Mouse (Mus musculus) neural tube, embryonic 15.5 days (tissue): Measurements from ENCODE around the gene Glb1l. TPM values are rescaled to one million over a fixed set of nuclear protein-coding genes. Genes with fewer than 3 reads are reported as not detected.

Experiments used
- ATAC-seq: fragments of 200-750 bp; cut with Nextera tagmentation; 2 replicates; pipeline ENCODE4 v1.8.0; 2017; ENCODE audit warnings: mild to moderate bottlenecking, moderate TSS enrichment, moderate library complexity; ENCODE audit not compliant: low FRiP score
- H3K27ac ChIP-seq: fragments of 300-500 bp; sonication (generic); replicated peaks from 2 replicates; pipeline ENCODE4 v1.5.1; 2015; ENCODE audit warnings: mild to moderate bottlenecking, inconsistent platforms
- H3K27me3 ChIP-seq: fragments of 300-500 bp; sonication (generic); replicated peaks from 2 replicates; pipeline ENCODE4 v1.6.1; 2015; ENCODE audit warnings: inconsistent platforms
- H3K36me3 ChIP-seq: fragments of 300-500 bp; sonication (generic); 2 replicates; pipeline ENCODE4 v1.6.1; 2015; ENCODE audit warnings: inconsistent platforms
- H3K4me1 ChIP-seq: fragments of 300-500 bp; sonication (generic); 2 replicates; pipeline ENCODE4 v1.6.1; 2015; ENCODE audit warnings: inconsistent platforms
- H3K4me2 ChIP-seq: fragments of 300-500 bp; sonication (generic); 2 replicates; pipeline ENCODE4 v1.6.1; 2015; ENCODE audit warnings: inconsistent platforms, mild to moderate bottlenecking, moderate library complexity
- H3K4me3 ChIP-seq: fragments of 300-500 bp; sonication (generic); replicated peaks from 2 replicates; pipeline ENCODE4 v1.5.1; 2015; ENCODE audit warnings: mild to moderate bottlenecking, inconsistent platforms
- H3K9ac ChIP-seq: fragments of 300-500 bp; sonication (generic); replicated peaks from 2 replicates; pipeline ENCODE4 v1.6.1; 2015; ENCODE audit warnings: mild to moderate bottlenecking, inconsistent platforms
- H3K9me3 ChIP-seq: fragments of 300-500 bp; sonication (generic); replicated peaks from 2 replicates; pipeline ENCODE4 v1.6.1; 2016; ENCODE audit warnings: inconsistent platforms
- WGBS: fragments of 180-500 bp; shearing (Covaris S2); methylation state at CpG from one replicate; pipeline ENCODE4 v1.1.7; 2015; ENCODE audit warnings: mixed read lengths; 5-methylcytosine and 5-hydroxymethylcytosine counted together
- polyA plus RNA-seq: library from polyadenylated mRNA; unstranded; fragments of >200 nt; fragmentation: Nextera tagmentation; extraction: Ambion mirVana; gene quantifications from 2 replicates; pipeline ENCODE4 v1.2.1, GENCODE M21; 2015

The Glb1l gene
- polyA plus RNA-seq, result 16.2 and 17.5 TPM in 2 replicates

GRCm38 (mm10) chr1:75210136-75211087, at the start of gene Glb1l, which contains the start of gene Stk16:
TSS of gene Glb1l (minus strand) at chr1:75210813.
TSS of gene Stk16 (plus strand) at chr1:75210838.
- H3K27me3 ChIP-seq, result 0 out of 2 replicates have a peak, but pooled peaks cover 2% of the 10 kb centered on the region
- ATAC-seq, result peak; percentile 94
- peaks cover 49% of the 10 kb centered on the region for H3K4me1 ChIP-seq
- 6% methylated on average over 42 of the region's 42 CpGs for WGBS
- peak within 1 kb of the TSS; percentile 33; the same call in 1 of the 2 replicates for H3K27ac ChIP-seq
- H3K9ac ChIP-seq, result peak within 1 kb of the TSS; percentile 86
- no peaks in the 10 kb centered on the region for H3K9me3 ChIP-seq
- H3K36me3 ChIP-seq, result peaks cover 23% of the 10 kb centered on the region
- H3K4me2 ChIP-seq, result peak within 1 kb of the TSS; percentile 93
- peak within 1 kb of the TSS; percentile 84 for H3K4me3 ChIP-seq

- no peak for ATAC-seq
Measured at GRCm38 (mm10) chr1:75255516-75256046, 45.0 kb upstream of the Glb1l start.

GRCm38 (mm10) chr1:75254625-75255013, 44.0 kb upstream of the Glb1l start:
- Histone ChIP-seq H3K4me3 (no peak overlapping the region), H3K27me3 (0 out of 2 replicates have a peak, but pooled peaks cover 7% of the 10 kb centered on the region), H3K4me1 (peaks cover 7% of the 10 kb centered on the region), H3K36me3 (peaks cover 10% of the 10 kb centered on the region; the same call in 1 of the 2 replicates), H3K27ac (no peak overlapping the region), H3K4me2 (no peak overlapping the region), H3K9ac (no peak overlapping the region), H3K9me3 (no peaks in the 10 kb centered on the region)
- WGBS, result 48% methylated on average over 8 of the region's 8 CpGs
- no peak for ATAC-seq

More at GRCm38 (mm10) chr1:75255516-75256046, 45.0 kb upstream of the Glb1l start:
- peaks cover 10% of the 10 kb centered on the region; the same call in 1 of the 2 replicates for H3K36me3 ChIP-seq
- H3K4me1 ChIP-seq, result peaks cover 7% of the 10 kb centered on the region
- no peak overlapping the region for H3K4me3 ChIP-seq
- H3K9ac ChIP-seq, result no peak overlapping the region
- no peaks in the 10 kb centered on the region for H3K9me3 ChIP-seq
- H3K4me2 ChIP-seq, result no peak overlapping the region
- peaks cover 11% of the 10 kb centered on the region for H3K27me3 ChIP-seq
- H3K27ac ChIP-seq, result no peak overlapping the region
- 68% methylated on average over 10 of the region's 10 CpGs for WGBS

- Histone ChIP-seq H3K4me1 (peaks cover 7% of the 10 kb centered on the region), H3K4me2 (no peak overlapping the region), H3K9ac (no peak overlapping the region), H3K4me3 (no peak overlapping the region), H3K27ac (no peak overlapping the region), H3K36me3 (peaks cover 10% of the 10 kb centered on the region; the same call in 1 of the 2 replicates), H3K27me3 (0 out of 2 replicates have a peak, but pooled peaks cover 7% of the 10 kb centered on the region), H3K9me3 (no peaks in the 10 kb centered on the region)
- ATAC-seq, result no peak
- WGBS, result 62% methylated on average over 16 of the region's 16 CpGs
Measured at GRCm38 (mm10) chr1:75253849-75254624, 43.4 kb upstream of the Glb1l start.

GRCm38 (mm10) chr1:75253029-75253428, 42.4 kb upstream of the Glb1l start:
- H3K36me3 ChIP-seq, result peaks cover 10% of the 10 kb centered on the region; the same call in 1 of the 2 replicates
- H3K4me1 ChIP-seq, result peaks cover 10% of the 10 kb centered on the region
- no peak overlapping the region for H3K27ac ChIP-seq
- H3K4me2 ChIP-seq, result no peak overlapping the region
- no peak overlapping the region for H3K4me3 ChIP-seq
- H3K9me3 ChIP-seq, result no peaks in the 10 kb centered on the region
- no peak overlapping the region for H3K9ac ChIP-seq
- 79% methylated on average over 16 of the region's 16 CpGs for WGBS
- H3K27me3 ChIP-seq, result 0 out of 2 replicates have a peak, but pooled peaks cover 3% of the 10 kb centered on the region
- no peak for ATAC-seq

GRCm38 (mm10) chr1:75252308-75252707, 41.7 kb upstream of the Glb1l start:
- H3K27ac ChIP-seq, result no peak overlapping the region
- ATAC-seq, result no peak
- H3K36me3 ChIP-seq, result peaks cover 10% of the 10 kb centered on the region; the same call in 1 of the 2 replicates
- 71% methylated on average over 13 of the region's 13 CpGs for WGBS
- H3K9me3 ChIP-seq, result no peaks in the 10 kb centered on the region
- H3K4me3 ChIP-seq, result no peak overlapping the region
- H3K27me3 ChIP-seq, result no peaks in the 10 kb centered on the region
- no peak overlapping the region for H3K4me2 ChIP-seq
- H3K9ac ChIP-seq, result no peak overlapping the region
- H3K4me1 ChIP-seq, result peaks cover 16% of the 10 kb centered on the region

- WGBS, result 4% methylated on average over 21 of the region's 22 CpGs
- H3K36me3 ChIP-seq, result 0 out of 2 replicates have a peak, but pooled peaks cover 4% of the 10 kb centered on the region
- peaks cover 16% of the 10 kb centered on the region for H3K4me1 ChIP-seq
- ATAC-seq, result peak; percentile 40
- peak overlapping the region; percentile 57 for H3K4me2 ChIP-seq
- 0 out of 2 replicates have a peak overlapping the region, but pooled peaks have one; percentile 10 for H3K9ac ChIP-seq
- no peak overlapping the region for H3K27ac ChIP-seq
- H3K27me3 ChIP-seq, result no peaks in the 10 kb centered on the region
- H3K9me3 ChIP-seq, result no peaks in the 10 kb centered on the region
- peak overlapping the region; percentile 27 for H3K4me3 ChIP-seq
Measured at GRCm38 (mm10) chr1:75251112-75251970, 40.7 kb upstream of the Glb1l start.

GRCm38 (mm10) chr1:75250498-75250897, 39.9 kb upstream of the Glb1l start:
- peaks cover 16% of the 10 kb centered on the region for H3K4me1 ChIP-seq
- no peaks in the 10 kb centered on the region for H3K9me3 ChIP-seq
- H3K9ac ChIP-seq, result no peak overlapping the region
- ATAC-seq, result no peak
- no peak overlapping the region for H3K27ac ChIP-seq
- H3K27me3 ChIP-seq, result no peaks in the 10 kb centered on the region
- no peak overlapping the region for H3K4me2 ChIP-seq
- no peak overlapping the region for H3K4me3 ChIP-seq
- 0 out of 2 replicates have a peak, but pooled peaks cover 2% of the 10 kb centered on the region for H3K36me3 ChIP-seq
- WGBS, result 60% methylated on average over 3 of the region's 3 CpGs

GRCm38 (mm10) chr1:75248041-75248772, 37.6 kb upstream of the Glb1l start:
- no peak for ATAC-seq
- Histone ChIP-seq H3K9ac (no peak overlapping the region), H3K27me3 (no peaks in the 10 kb centered on the region), H3K4me3 (no peak overlapping the region), H3K27ac (no peak overlapping the region), H3K36me3 (peaks cover 12% of the 10 kb centered on the region), H3K4me2 (no peak overlapping the region), H3K4me1 (peaks cover 16% of the 10 kb centered on the region), H3K9me3 (no peaks in the 10 kb centered on the region)
- 53% methylated on average over 9 of the region's 9 CpGs for WGBS
